ENCODE assay signal across 17 mouse cellular contexts in genomic region chr13:29943541-29944039, GRCm38 (mm10). TPM values are rescaled to one million over a fixed set of nuclear protein-coding genes. Genes with fewer than 3 reads are reported as not detected.
A peak's percentile ranks its signal among the peaks of the same experiment; 100 is the strongest.
DNase-seq lines count a peak whose midpoint lies in the region; ATAC-seq and TF ChIP-seq lines count a peak whose summit lies in the region.
"Had no signal": no experiment of that assay in that cellular context is flagged by ENCODE, and none has a peak within 500 bp of the region (broad histone marks: within the 10 kb centered on the region; RNA-seq: fewer than 3 reads in every experiment).

No protein-coding gene starts in this region.

- no peak overlapping the region for H3K4me2 ChIP-seq in stomach, embryonic 14.5 days (replicated peaks; ENCODE audit: low read depth, low read length)
- no peak overlapping the region for H3K4me2 ChIP-seq in stomach, postnatal 0 days (replicated peaks; ENCODE audit: low read depth)
- H3K4me2 ChIP-seq: heart, embryonic 15.5 days; neural tube, embryonic 12.5 days had no signal

- intact Hi-C loops in gastrocnemius, adult 2 months (cut with DNase I) = no loop called here

- H3K4me3 ChIP-seq in gastrocnemius, adult 2 months = no peak overlapping the region
- no peak overlapping the region for H3K4me3 ChIP-seq in stomach, embryonic 14.5 days (ENCODE audit: low read depth, low read length)
- no peak overlapping the region for H3K4me3 ChIP-seq in stomach, postnatal 0 days (ENCODE audit: low read depth, low read length)
- H3K4me3 ChIP-seq: heart, embryonic 15.5 days; hindbrain, embryonic 10.5 days; megakaryocyte, embryonic 14.5 days; neural tube, embryonic 12.5 days had no signal

- H3K9me3 ChIP-seq in stomach, embryonic 14.5 days (ENCODE audit: control insufficient read depth, low read depth, low read length) = no peaks in the 10 kb centered on the region
- H3K9me3 ChIP-seq in stomach, postnatal 0 days (ENCODE audit: control insufficient read depth, low read length) = no peaks in the 10 kb centered on the region
- H3K9me3 ChIP-seq: heart, embryonic 15.5 days; hindbrain, embryonic 10.5 days; megakaryocyte, embryonic 14.5 days; neural tube, embryonic 12.5 days had no signal

- H3K27ac ChIP-seq in gastrocnemius, adult 2 months = peak overlapping the region; percentile 20; the same call in 1 of the 2 replicates
- H3K27ac ChIP-seq in stomach, embryonic 14.5 days (ENCODE audit: low read length) = peak overlapping the region; percentile 27; the same call in 1 of the 2 replicates
- no peak overlapping the region for H3K27ac ChIP-seq in stomach, postnatal 0 days (replicated peaks)
- H3K27ac ChIP-seq: heart, embryonic 15.5 days; hindbrain, embryonic 10.5 days; liver, embryonic 14.5 days; neural tube, embryonic 12.5 days had no signal

- no peak overlapping the region for H3K9ac ChIP-seq in stomach, embryonic 14.5 days (replicated peaks; ENCODE audit: low read depth, low read length)
- H3K9ac ChIP-seq in stomach, postnatal 0 days (ENCODE audit: low read length) = no peak overlapping the region
- H3K9ac ChIP-seq: heart, embryonic 15.5 days; liver, embryonic 14.5 days; neural tube, embryonic 12.5 days had no signal

- no peaks in the 10 kb centered on the region for H3K27me3 ChIP-seq in stomach, embryonic 14.5 days (ENCODE audit: control insufficient read depth, insufficient read depth, low read length)
- no peaks in the 10 kb centered on the region for H3K27me3 ChIP-seq in stomach, postnatal 0 days (ENCODE audit: control insufficient read depth, insufficient read depth, low read length)
- H3K27me3 ChIP-seq: heart, embryonic 15.5 days; megakaryocyte, embryonic 14.5 days; neural tube, embryonic 12.5 days had no signal

- TF ChIP-seq CTCF in gastrocnemius, adult 2 months (IDR thresholded peaks at IDR 0.05) = no peak
- no peak for TF ChIP-seq CTCF in stomach, postnatal 0 days (IDR thresholded peaks at IDR 0.05; ENCODE audit: low read depth)

- H3K4me1 ChIP-seq in stomach, embryonic 14.5 days (ENCODE audit: control insufficient read depth, insufficient read depth, low read length) = 0 out of 2 replicates have a peak, but pooled peaks cover 5% of the 10 kb centered on the region
- no peaks in the 10 kb centered on the region for H3K4me1 ChIP-seq in stomach, postnatal 0 days (replicated peaks; ENCODE audit: control insufficient read depth, insufficient read depth)
- H3K4me1 ChIP-seq: neural tube, embryonic 12.5 days had no signal

- 82% methylated on average over 3 of the region's 3 CpGs for WGBS in stomach, embryonic 14.5 days
- 67% methylated on average over 3 of the region's 3 CpGs for WGBS in stomach, postnatal 0 days

- DNase-seq in cerebellum, postnatal 10 days = peak; percentile 34 to 38
- DNase-seq in cerebellum, adult 11-12 months = no peak
- DNase-seq in gastrocnemius, adult 2 months = no peak
- DNase-seq in gastrocnemius, postnatal 10 days = no peak
- no peak for DNase-seq in stomach, postnatal 0 days (ENCODE audit: low spot score)
- no peak for DNase-seq in kidney, adult 11 months
- DNase-seq: B cell, adult 2 months; heart, adult 18-20 months; kidney, adult 18-20 months; kidney, postnatal 25 days; layer of hippocampus, postnatal 36 days had no signal

- H3K36me3 ChIP-seq in stomach, embryonic 14.5 days (ENCODE audit: control insufficient read depth, insufficient read depth, low read length) = no peaks in the 10 kb centered on the region
- H3K36me3 ChIP-seq in stomach, postnatal 0 days (ENCODE audit: control insufficient read depth, insufficient read depth, low read length) = no peaks in the 10 kb centered on the region
- H3K36me3 ChIP-seq: heart, embryonic 15.5 days; neural tube, embryonic 12.5 days had no signal

- ATAC-seq in stomach, embryonic 14.5 days (ENCODE audit: insufficient number of reproducible peaks, insufficient read depth, low FRiP score, low read depth) = no peak; the same call in 1 of the 2 replicates
- no peak for ATAC-seq in stomach, postnatal 0 days (ENCODE audit: low FRiP score, low TSS enrichment)

- TF ChIP-seq EP300 in stomach, postnatal 0 days (optimal IDR thresholded peaks at IDR 0.05) = no peak

RNA-seq across cellular contexts. Expression of gene E2f3, which starts 42.3 kb away (rescaled TPM):
- 10 to 100 TPM in 1 of 2 experiments, 1 to 10 TPM in 1; 9.6 to 10.8 TPM for total RNA-seq in gastrocnemius, adult 2 months (2021)
- 10 to 100 TPM; 11.0 to 14.2 TPM for total RNA-seq in gastrocnemius, postnatal 10 days (2021)
- polyA plus RNA-seq in stomach, embryonic 14.5 days (2014; fragmentation: Nextera tagmentation; extraction: Ambion mirVana) = 10.5 and 11.3 TPM in 2 replicates
- 2.5 and 2.6 TPM in 2 replicates for polyA plus RNA-seq in stomach, postnatal 0 days (2015; fragmentation: Nextera tagmentation; extraction: Ambion mirVana)

Comparison
In these comparisons a context has a peak if more than half of its experiments do, and no peak if none do; other contexts are left out.
1. DNase-seq: peak in cerebellum, postnatal 10 days (2 of 2); none in cerebellum, adult 11-12 months (single experiment), gastrocnemius, adult 2 months (single experiment), gastrocnemius, postnatal 10 days (single experiment), stomach, postnatal 0 days (single experiment) and kidney, adult 11 months (single experiment).